Mouse (Mus musculus) midbrain, embryonic 10.5 days (tissue): ENCODE results near the gene Timm29. TPM values are rescaled to one million over a fixed set of nuclear protein-coding genes. Genes with fewer than 3 reads are reported as not detected.

ENCODE experiments used
- DNase-seq: peaks from one replicate; pipeline ENCODE4 v3.0.0-alpha.2; 2017; ENCODE audit warnings: low spot score
- H3K27ac ChIP-seq: fragments of 300-500 bp; sonication (generic); replicated peaks from 2 replicates; pipeline ENCODE4 v1.5.1; 2016; ENCODE audit warnings: mild to moderate bottlenecking
- H3K27me3 ChIP-seq: fragments of 300-500 bp; sonication (generic); 2 replicates; pipeline ENCODE4 v1.6.1; 2016; ENCODE audit warnings: low read depth, mild to moderate bottlenecking; ENCODE audit not compliant: poor library complexity, severe bottlenecking
- H3K36me3 ChIP-seq: fragments of 300-500 bp; sonication (generic); 2 replicates; pipeline ENCODE4 v1.6.1; 2016; ENCODE audit warnings: mild to moderate bottlenecking, moderate library complexity
- H3K4me1 ChIP-seq: fragments of 300-500 bp; sonication (generic); 2 replicates; pipeline ENCODE4 v1.6.1; 2016
- H3K4me3 ChIP-seq: fragments of 300-500 bp; sonication (generic); 2 replicates; pipeline ENCODE4 v1.5.1; 2016; ENCODE audit warnings: mild to moderate bottlenecking, moderate library complexity
- H3K9me3 ChIP-seq: fragments of 300-500 bp; sonication (generic); replicated peaks from 2 replicates; pipeline ENCODE4 v1.6.1; 2016; ENCODE audit warnings: mild to moderate bottlenecking
- WGBS: fragments of 180-500 bp; shearing (Covaris S2); methylation state at CpG from one replicate; pipeline ENCODE4 v1.1.7; 2016; 5-methylcytosine and 5-hydroxymethylcytosine counted together
- microRNA counts: library from miRNA; unstranded; fragments of <30 nt; microRNA quantifications from one replicate; lab custom pipeline; 2017
- microRNA-seq: library from miRNA; unstranded; fragments of <30 nt; microRNA quantifications from one replicate; pipeline ENCODE4, GENCODE M21; 2017
- polyA plus RNA-seq: library from polyadenylated mRNA; unstranded; fragments of >200 nt; fragmentation: Nextera tagmentation; extraction: Ambion mirVana; gene quantifications from 2 replicates; pipeline ENCODE4 v1.2.1, GENCODE M21; 2016

Gene Timm29
- polyA plus RNA-seq, 1 experiment from 2014 or later, result 32.0 TPM

GRCm38 (mm10) chr9:21635639-21636038, 43.1 kb downstream of the Timm29 start:
- H3K4me1 ChIP-seq, result no peaks in the 10 kb centered on the region
- H3K4me3 ChIP-seq, result no peak overlapping the region
- DNase-seq, result no peak
- H3K9me3 ChIP-seq, result no peaks in the 10 kb centered on the region
- H3K27me3 ChIP-seq, result no peaks in the 10 kb centered on the region
- 89% methylated on average over 7 of the region's 7 CpGs for WGBS
- H3K27ac ChIP-seq, result no peak overlapping the region
- peaks cover 97% of the 10 kb centered on the region for H3K36me3 ChIP-seq

GRCm38 (mm10) chr9:21639031-21639430, 46.5 kb downstream of the Timm29 start:
- Histone ChIP-seq H3K36me3 (peaks cover 100% of the 10 kb centered on the region), H3K4me3 (no peak overlapping the region), H3K4me1 (no peaks in the 10 kb centered on the region), H3K9me3 (no peaks in the 10 kb centered on the region), H3K27ac (no peak overlapping the region), H3K27me3 (no peaks in the 10 kb centered on the region)
- DNase-seq, result no peak
- 97% methylated on average over 11 of the region's 11 CpGs for WGBS

MicroRNAs within 50 kb of the gene (microRNA counts, 519-probe panel; counts per million panel counts)
- not detected for microRNA mmu-miR-1946b (lab: Ali Mortazavi, UCI)

Small RNA genes within 50 kb of the gene (microRNA-seq; reads per million reads assigned to microRNA genes)
- gene Mir1946b, result not detected

Other genes starting within 250 kb of the Timm29 start
- gene Ilf3, start 224.9 kb upstream of the Timm29 start, polyA plus RNA-seq, result 295 and 321 TPM in 2 replicates
- gene Qtrt1, start 180.9 kb upstream of the Timm29 start, polyA plus RNA-seq, result 64.8 and 73.1 TPM in 2 replicates
- 70.4 and 75.0 TPM in 2 replicates for gene Dnm2, start 167.8 kb upstream of the Timm29 start, polyA plus RNA-seq
- gene Tmed1, start 82.5 kb upstream of the Timm29 start, polyA plus RNA-seq, result 106 and 116 TPM in 2 replicates
- 6.0 and 7.1 TPM in 2 replicates for gene AB124611, start 66.5 kb upstream of the Timm29 start, polyA plus RNA-seq
- gene Carm1, start 45.8 kb upstream of the Timm29 start, polyA plus RNA-seq, result 54.3 and 57.5 TPM in 2 replicates
- 20.4 and 21.6 TPM in 2 replicates for gene Yipf2, start 106 bp downstream of the Timm29 start, polyA plus RNA-seq
- 139 and 162 TPM in 2 replicates for gene Smarca4, start 23.4 kb downstream of the Timm29 start, polyA plus RNA-seq
- gene Ldlr, start 130.8 kb downstream of the Timm29 start, polyA plus RNA-seq, result 52.2 and 58.9 TPM in 2 replicates
- gene Spc24, start 167.6 kb downstream of the Timm29 start, polyA plus RNA-seq, result 146 and 175 TPM in 2 replicates
- gene Kank2, start 206.0 kb downstream of the Timm29 start, polyA plus RNA-seq, result 8.6 and 9.5 TPM in 2 replicates
- gene Angptl8, start 242.8 kb downstream of the Timm29 start, polyA plus RNA-seq, result 0.47 and 0.83 TPM in 2 replicates